Mouse (Mus musculus): Measurements from ENCODE around the gene Braf. TPM values are rescaled to one million over a fixed set of nuclear protein-coding genes. Genes with fewer than 3 reads are reported as not detected.
A peak's percentile ranks its signal among the peaks of the same experiment; 100 is the strongest.

Braf gene
- total RNA-seq, 2 experiments from 2014 or later: 22.3 to 23.0 TPM

- DNase-seq: no peak
Measured at GRCm38 (mm10) chr6:39606862-39607261, 118.4 kb downstream of the Braf start.

DNA sequence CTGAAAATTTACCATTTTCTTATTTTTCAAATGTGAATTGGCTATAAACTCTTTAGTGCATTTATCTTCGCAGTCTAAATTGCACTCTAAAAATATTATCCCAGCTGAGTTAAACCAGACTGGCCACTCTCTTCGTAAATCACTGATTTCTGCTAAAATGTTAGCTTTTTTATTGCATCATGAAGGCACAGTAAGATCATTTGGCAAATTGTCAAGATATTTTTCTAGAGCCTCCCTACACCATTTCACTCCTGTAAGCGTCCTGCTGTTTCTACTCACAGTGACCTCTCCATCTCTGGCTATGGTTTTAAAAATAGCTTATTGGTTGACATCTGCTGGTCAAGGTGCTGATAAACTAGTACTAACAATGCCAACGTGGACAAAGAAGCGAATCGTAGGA, 119.2 kb downstream of the Braf start:
- no peak for DNase-seq

GRCm38 (mm10) chr6:39604565-39604964, 120.7 kb downstream of the Braf start:
- DNase-seq: no peak

DNA sequence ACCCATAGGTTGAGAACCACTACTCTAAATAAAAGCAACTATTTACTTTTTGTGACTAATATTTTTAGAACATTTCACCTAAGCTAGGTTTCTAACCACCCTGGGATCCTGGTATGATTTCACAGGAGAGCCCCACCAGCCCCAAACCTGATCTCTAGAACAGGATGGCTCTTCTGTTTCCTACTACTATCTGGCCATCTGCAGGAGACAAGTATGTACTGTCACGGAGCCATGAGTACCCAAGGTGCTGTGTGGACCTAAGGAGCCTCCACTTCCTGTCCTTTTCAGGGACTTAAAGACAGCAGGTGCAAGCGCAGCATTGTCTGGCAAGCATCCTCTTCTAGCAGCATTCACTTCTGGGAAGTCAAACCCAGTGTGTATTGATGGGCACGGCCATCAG, 123.4 kb downstream of the Braf start:
- DNase-seq: no peak

- no peak for DNase-seq
Measured at GRCm38 (mm10) chr6:39600851-39601250, 124.4 kb downstream of the Braf start.

- peak; percentile 93 for DNase-seq
Measured at GRCm38 (mm10) chr6:39592401-39593214, 132.7 kb downstream of the Braf start, which contains the start of gene Ndufb2. TSS of gene Ndufb2 (plus strand) at chr6:39592574.

DNA sequence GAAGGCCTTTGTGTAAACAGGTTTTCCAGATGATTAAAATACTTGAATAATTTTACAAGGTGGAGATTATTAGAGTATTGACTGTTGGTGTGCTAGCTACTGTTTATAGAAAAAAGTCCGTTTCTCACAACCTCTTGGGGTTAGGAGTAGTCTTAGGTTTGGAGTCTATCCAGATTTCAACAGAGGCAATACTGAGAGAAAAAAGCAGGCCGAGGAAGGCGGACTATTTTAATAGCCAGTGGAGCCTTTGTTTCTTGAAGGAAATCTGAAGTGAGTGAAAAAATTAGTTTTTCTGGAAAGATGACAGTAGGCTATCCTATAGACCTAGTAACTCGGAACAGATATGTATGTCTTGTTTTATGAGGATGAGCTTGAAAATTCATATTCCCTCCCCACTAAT, 133.8 kb downstream of the Braf start:
- no peak for DNase-seq

GRCm38 (mm10) chr6:39585517-39585916, 139.7 kb downstream of the Braf start, which contains the start of gene Gm42420:
TSS of gene Gm42420 (plus strand) at chr6:39585753.
- no peak for DNase-seq

DNA sequence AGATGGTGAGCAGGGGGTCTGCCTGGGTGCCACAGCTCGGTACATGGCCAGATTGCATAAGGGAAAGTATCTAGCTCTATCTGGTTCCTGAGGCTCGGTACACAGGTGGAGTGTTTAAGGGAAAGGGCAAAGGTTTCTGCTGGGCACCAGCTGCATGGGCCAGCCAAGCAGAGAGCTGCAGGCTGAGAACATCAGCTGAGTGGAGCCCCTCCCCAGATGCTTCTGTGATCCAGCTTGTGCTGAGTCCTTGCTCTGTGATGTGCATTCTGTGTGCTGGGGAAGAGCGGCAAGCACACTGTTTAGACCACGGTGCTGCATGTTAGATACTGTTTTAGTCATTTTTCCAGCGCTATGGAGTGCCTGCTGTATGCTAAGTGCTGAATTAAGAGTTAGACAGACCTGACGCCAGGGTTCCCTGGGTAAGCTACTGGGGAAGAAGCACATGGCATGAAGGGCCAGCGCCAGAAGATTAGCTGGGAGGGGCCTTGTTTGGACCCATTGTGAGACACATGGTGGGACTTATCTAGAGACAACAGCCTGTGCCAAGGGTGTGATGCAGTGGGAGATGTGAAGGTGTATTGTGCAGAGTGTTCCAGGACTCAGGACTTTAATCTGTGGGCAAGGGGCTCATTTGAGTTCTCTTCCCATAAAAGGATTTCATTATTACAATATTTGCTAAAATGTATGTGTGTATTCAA, 144.0 kb downstream of the Braf start:
- no peak for DNase-seq

DNA sequence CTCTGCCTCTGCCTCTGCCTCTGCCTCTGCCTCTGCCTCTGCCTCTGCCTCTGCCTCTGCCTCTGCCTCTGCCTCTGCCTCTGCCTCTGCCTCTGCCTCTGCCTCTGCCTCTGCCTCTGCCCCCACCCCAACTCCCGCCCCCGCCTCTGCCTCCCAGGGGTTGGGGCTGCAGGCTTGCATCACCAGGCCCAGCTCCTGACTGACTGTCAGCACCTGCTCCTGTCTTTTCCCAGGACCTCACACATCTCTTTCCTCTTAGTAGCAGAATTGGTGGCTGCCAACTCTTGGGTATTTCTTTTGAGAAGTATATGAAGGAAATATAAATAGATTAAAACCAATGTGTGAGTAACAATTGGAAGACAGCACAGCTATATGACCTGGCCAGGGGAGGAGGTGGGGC, 144.7 kb downstream of the Braf start:
- no peak for DNase-seq

DNA sequence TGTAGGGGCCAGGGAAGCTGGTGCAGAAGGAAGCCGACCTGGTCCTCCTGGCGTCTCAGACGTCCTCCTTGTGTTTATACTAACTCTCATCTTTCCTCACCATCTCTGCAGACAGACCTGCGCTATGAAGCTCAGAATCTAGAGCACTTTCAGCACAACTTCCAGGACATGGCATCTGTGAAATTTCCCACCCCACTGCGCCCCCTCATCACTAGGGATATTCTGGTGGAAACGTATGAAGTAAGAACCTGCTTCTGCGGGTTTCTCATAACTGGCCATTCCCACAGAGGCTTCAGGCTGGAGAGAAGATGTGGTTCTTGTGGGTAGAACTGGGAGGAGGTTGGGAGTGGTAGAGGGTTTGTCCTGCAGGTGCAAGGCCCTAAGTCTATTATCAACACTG, 145.7 kb downstream of the Braf start:
- no peak for DNase-seq

GRCm38 (mm10) chr6:39574951-39575350, 150.3 kb downstream of the Braf start:
- no peak for DNase-seq

- DNase-seq: peak; percentile 47
Measured at GRCm38 (mm10) chr6:39574555-39574869, 150.8 kb downstream of the Braf start.

DNA sequence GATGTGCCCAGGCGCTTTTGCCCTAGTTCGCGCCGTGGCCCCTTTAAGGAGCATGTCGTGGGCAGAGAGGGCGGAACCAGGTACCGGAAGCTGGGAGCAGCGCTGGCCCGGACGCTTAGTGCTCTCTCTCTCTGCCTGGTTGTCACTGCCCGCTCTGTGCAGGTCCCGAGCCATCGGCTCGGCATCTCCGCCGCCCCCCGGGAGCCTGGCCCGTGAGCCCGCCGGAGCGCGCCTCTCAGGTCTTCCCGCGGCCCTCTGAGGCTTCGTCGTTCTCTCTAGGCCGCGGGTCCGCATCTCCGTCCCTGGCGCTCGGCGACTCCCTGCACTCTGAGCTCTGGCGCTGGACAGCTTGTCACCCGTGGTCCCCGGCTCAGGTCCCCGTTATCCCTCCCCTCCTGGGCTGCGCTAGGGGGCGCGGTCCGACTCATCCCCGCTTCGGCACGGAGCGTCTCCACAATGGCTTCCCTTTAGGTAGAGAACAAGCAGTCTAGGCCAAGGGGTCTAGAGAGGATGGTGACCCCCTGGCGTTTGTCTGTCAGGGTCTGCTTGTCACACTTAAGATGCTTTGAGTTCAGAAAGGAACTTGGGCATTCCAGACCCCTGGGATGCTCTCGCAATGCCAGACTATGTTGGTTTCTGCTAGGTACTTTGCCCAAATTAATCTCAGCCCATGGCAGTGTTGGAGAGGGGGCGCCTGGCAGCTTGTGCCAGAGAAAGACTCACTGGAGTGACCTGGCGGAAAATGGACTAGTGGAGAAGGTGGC, 151.3 kb downstream of the Braf start, which contains the start of gene Adck2:
Gene Adck2 (plus strand): TSS at position 83 of the 764 bp plus-strand sequence.
- peak; percentile 80 for DNase-seq

- DNase-seq: no peak
Measured at GRCm38 (mm10) chr6:39570426-39570825, 154.8 kb downstream of the Braf start.

DNA sequence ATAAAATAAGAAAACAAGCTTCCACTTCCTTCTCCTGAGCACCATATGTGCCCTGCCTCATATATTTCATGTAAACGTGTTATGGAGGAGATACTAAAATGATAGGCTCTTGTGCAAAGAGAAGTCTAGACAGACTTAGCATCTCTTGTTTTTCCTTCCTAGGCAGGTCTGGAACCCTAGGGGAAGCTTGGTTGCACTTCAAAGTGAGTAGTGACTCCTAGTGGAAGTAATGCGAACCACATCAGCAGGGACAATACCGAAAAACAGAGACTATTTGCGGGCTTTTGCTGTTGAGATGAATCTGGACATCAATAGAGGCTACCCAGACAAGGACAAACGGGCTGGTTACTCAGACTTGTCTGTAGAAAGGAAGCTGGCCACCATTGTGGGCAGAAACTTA, 157.7 kb downstream of the Braf start:
- DNase-seq: peak; percentile 43

GRCm38 (mm10) chr6:39562166-39563015, 162.9 kb downstream of the Braf start:
- peak; percentile 87 for DNase-seq

GRCm38 (mm10) chr6:39559276-39559939, 165.9 kb downstream of the Braf start:
- no peak for DNase-seq

- DNase-seq: peak; percentile 90
Measured at GRCm38 (mm10) chr6:39557723-39558261, 167.5 kb downstream of the Braf start, which contains the start of gene Dennd2a. TSS of gene Dennd2a (minus strand) at chr6:39557867.

GRCm38 (mm10) chr6:39556900-39557659, 168.2 kb downstream of the Braf start:
- DNase-seq: peak; percentile 58

DNA sequence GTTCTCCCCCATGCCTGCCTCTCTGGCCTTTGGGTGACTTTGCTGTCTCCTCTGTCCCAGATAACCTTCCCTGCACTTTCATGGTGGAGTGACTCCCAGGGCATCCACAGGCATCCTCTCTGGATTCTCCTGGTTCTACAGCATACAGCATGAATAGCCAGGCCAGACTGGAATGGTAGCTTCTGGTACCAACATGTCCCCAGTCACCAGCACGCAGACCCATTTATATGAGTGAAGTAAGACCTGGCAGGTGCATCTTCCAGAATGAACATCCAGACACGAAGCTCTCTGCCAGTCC, 169.7 kb downstream of the Braf start:
- no peak for DNase-seq
